Mouse (Mus musculus): ENCODE results near the gene Agps. TPM values are rescaled to one million over a fixed set of nuclear protein-coding genes. Genes with fewer than 3 reads are reported as not detected.
"Not testable (repeated sequence)": the region's sequence is repeated elsewhere in the genome, so short reads cannot be mapped to it uniquely, and the experiment has no call there.

Agps gene
- polyA plus RNA-seq, 1 experiment from 2014 or later: 38.0 TPM

DNA sequence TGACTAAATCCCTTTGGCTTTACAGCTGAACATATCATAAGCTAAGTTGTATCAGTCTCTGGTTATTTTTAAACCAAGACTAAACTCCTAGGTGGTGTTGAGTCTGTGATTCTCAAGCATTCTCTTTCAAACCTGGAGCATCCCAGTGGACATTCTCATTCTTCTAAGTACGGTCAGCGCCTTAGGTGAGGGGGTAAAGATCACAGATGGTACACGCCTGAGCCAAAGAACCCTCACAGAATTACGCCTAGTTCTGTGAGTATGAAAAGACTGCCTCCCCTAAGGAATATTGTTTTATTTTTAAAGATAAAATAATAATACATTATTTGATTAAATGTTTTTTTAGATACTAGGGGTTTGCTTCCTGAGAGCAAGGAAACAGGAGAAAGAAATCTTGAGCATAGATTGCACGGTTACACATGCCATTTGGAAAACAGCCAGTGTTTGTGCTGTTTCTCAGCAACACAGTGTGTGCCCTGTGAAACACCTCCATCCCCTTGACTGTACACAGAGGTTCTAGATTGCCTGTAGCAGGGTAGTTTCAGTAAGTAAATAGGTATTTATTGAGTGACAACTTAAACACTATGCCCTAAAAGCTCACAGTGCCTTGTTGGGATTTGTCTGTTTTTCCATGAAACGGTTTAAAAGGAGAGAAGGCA, 97.9 kb downstream of the Agps start:
- no peak overlapping the region for H3K4me2 ChIP-seq (ENCODE audit: low read length)
- H3K4me1 ChIP-seq (ENCODE audit: control insufficient read depth, insufficient read depth, low read length): no peaks in the 10 kb centered on the region
- no peaks in the 10 kb centered on the region for H3K27me3 ChIP-seq (ENCODE audit: control insufficient read depth, insufficient read depth, low read length)
- H3K4me3 ChIP-seq (replicated peaks; ENCODE audit: low read depth, low read length): no peak overlapping the region
- peaks cover 22% of the 10 kb centered on the region for H3K36me3 ChIP-seq (ENCODE audit: control insufficient read depth, insufficient read depth, low read length)
- WGBS: 92% methylated on average over 6 of the region's 6 CpGs
- ATAC-seq (ENCODE audit: low FRiP score, low TSS enrichment): no peak
- H3K9me3 ChIP-seq (ENCODE audit: control insufficient read depth, low read length): no peaks in the 10 kb centered on the region
- no peak overlapping the region for H3K9ac ChIP-seq (replicated peaks; ENCODE audit: low read length)
- no peak overlapping the region for H3K27ac ChIP-seq (replicated peaks; ENCODE audit: low read depth, low read length)
- DNase-seq: no peak

DNA sequence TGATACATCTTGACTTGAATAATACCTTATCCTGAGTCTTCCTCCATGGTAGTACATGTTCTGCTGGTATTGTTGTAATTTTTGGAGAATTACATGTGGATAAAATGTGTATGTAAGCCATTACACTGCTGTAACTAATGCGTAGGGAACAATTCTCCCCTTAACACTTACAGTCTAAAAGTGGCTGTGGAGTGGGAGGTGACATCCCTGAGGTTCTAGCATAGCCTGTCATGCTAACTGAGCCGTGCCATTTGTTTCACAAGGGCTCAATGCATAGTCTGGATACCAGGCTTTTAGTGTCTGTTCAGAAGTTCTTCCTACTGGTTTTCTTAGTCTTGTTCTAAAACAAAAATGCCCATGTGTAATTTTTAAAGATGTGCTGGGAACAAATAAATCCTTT, 99.0 kb downstream of the Agps start:
- Histone ChIP-seq H3K4me2 (ENCODE audit: low read length) (no peak overlapping the region), H3K27ac (replicated peaks; ENCODE audit: low read depth, low read length) (no peak overlapping the region), H3K36me3 (ENCODE audit: control insufficient read depth, insufficient read depth, low read length) (peaks cover 22% of the 10 kb centered on the region), H3K9me3 (ENCODE audit: control insufficient read depth, low read length) (no peaks in the 10 kb centered on the region), H3K27me3 (ENCODE audit: control insufficient read depth, insufficient read depth, low read length) (no peaks in the 10 kb centered on the region), H3K4me1 (ENCODE audit: control insufficient read depth, insufficient read depth, low read length) (no peaks in the 10 kb centered on the region), H3K9ac (replicated peaks; ENCODE audit: low read length) (no peak overlapping the region), H3K4me3 (replicated peaks; ENCODE audit: low read depth, low read length) (no peak overlapping the region)
- DNase-seq (no peak), ATAC-seq (ENCODE audit: low FRiP score, low TSS enrichment) (no peak)
- 98% methylated on average over 2 of the region's 2 CpGs for WGBS

- H3K27me3 ChIP-seq (ENCODE audit: control insufficient read depth, insufficient read depth, low read length): no peaks in the 10 kb centered on the region
- H3K9me3 ChIP-seq (ENCODE audit: control insufficient read depth, low read length): no peaks in the 10 kb centered on the region
- H3K36me3 ChIP-seq (ENCODE audit: control insufficient read depth, insufficient read depth, low read length): peaks cover 8% of the 10 kb centered on the region
- H3K4me3 ChIP-seq (replicated peaks; ENCODE audit: low read depth, low read length): no peak overlapping the region
- H3K27ac ChIP-seq (replicated peaks; ENCODE audit: low read depth, low read length): no peak overlapping the region
- no peak overlapping the region for H3K9ac ChIP-seq (replicated peaks; ENCODE audit: low read length)
- DNase-seq (no peak), ATAC-seq (ENCODE audit: low FRiP score, low TSS enrichment) (no peak)
- 62% methylated on average over 7 of the region's 7 CpGs for WGBS
- no peak overlapping the region for H3K4me2 ChIP-seq (ENCODE audit: low read length)
- peaks cover 3% of the 10 kb centered on the region; the same call in 1 of the 2 replicates for H3K4me1 ChIP-seq (ENCODE audit: control insufficient read depth, insufficient read depth, low read length)
Measured at GRCm38 (mm10) chr2:75933541-75933940, 101.6 kb downstream of the Agps start.

DNA sequence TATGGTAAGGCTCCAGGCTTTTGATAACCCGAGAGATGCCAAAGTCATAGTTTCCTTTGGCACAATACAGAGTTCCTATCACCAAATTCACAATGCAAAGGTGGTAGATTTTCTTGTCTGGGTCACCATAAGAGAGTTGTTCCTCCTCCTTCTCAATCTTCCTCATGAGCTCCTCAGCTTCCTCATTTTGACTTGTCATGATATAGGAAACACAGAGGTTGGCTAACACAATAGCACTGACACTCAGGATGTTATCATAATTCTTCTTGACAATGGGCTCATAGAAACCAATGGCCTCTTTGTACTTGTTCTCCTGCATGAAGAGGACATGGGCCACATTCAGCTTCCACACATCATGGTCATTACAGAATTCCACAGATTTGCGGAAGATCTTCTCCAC, 104.7 kb downstream of the Agps start:
- H3K36me3 ChIP-seq (ENCODE audit: control insufficient read depth, insufficient read depth, low read length); DNase-seq; H3K27ac ChIP-seq (replicated peaks; ENCODE audit: low read depth, low read length); H3K4me1 ChIP-seq (ENCODE audit: control insufficient read depth, insufficient read depth, low read length); H3K4me2 ChIP-seq (ENCODE audit: low read length); H3K9me3 ChIP-seq (ENCODE audit: control insufficient read depth, low read length); H3K4me3 ChIP-seq (replicated peaks; ENCODE audit: low read depth, low read length); ATAC-seq (ENCODE audit: low FRiP score, low TSS enrichment); H3K27me3 ChIP-seq (ENCODE audit: control insufficient read depth, insufficient read depth, low read length); H3K9ac ChIP-seq (replicated peaks; ENCODE audit: low read length): not testable (repeated sequence)
- WGBS: 90% methylated on average over 2 of the region's 2 CpGs

GRCm38 (mm10) chr2:75937520-75938116, 105.6 kb downstream of the Agps start:
- ATAC-seq (ENCODE audit: low FRiP score, low TSS enrichment); H3K27me3 ChIP-seq (ENCODE audit: control insufficient read depth, insufficient read depth, low read length); H3K27ac ChIP-seq (replicated peaks; ENCODE audit: low read depth, low read length); H3K9me3 ChIP-seq (ENCODE audit: control insufficient read depth, low read length); H3K4me1 ChIP-seq (ENCODE audit: control insufficient read depth, insufficient read depth, low read length); H3K36me3 ChIP-seq (ENCODE audit: control insufficient read depth, insufficient read depth, low read length); DNase-seq: not testable (repeated sequence)
- H3K9ac ChIP-seq (replicated peaks; ENCODE audit: low read length): peak overlapping the region; percentile 59
- peak overlapping the region; percentile 45 for H3K4me3 ChIP-seq (replicated peaks; ENCODE audit: low read depth, low read length)
- 67% methylated on average over 15 of the region's 17 CpGs for WGBS
- peak overlapping the region; percentile 69 for H3K4me2 ChIP-seq (ENCODE audit: low read length)

- Histone ChIP-seq H3K4me2 (ENCODE audit: low read length) (peak within 1 kb of the TSS; percentile 69), H3K36me3 (ENCODE audit: control insufficient read depth, insufficient read depth, low read length) (no peaks in the 10 kb centered on the region), H3K27me3 (ENCODE audit: control insufficient read depth, insufficient read depth, low read length) (no peaks in the 10 kb centered on the region), H3K4me3 (replicated peaks; ENCODE audit: low read depth, low read length) (peak within 1 kb of the TSS; percentile 45), H3K4me1 (ENCODE audit: control insufficient read depth, insufficient read depth, low read length) (peaks cover 7% of the 10 kb centered on the region; the same call in 1 of the 2 replicates), H3K9ac (replicated peaks; ENCODE audit: low read length) (peak within 1 kb of the TSS; percentile 59), H3K27ac (replicated peaks; ENCODE audit: low read depth, low read length) (peak within 1 kb of the TSS; percentile 87), H3K9me3 (ENCODE audit: control insufficient read depth, low read length) (no peaks in the 10 kb centered on the region)
- ATAC-seq (ENCODE audit: low FRiP score, low TSS enrichment) (peak; percentile 87), DNase-seq (peak; percentile 92)
- WGBS: 3% methylated on average over 39 of the region's 42 CpGs
Measured at GRCm38 (mm10) chr2:75938117-75939063, 106.4 kb downstream of the Agps start, which contains the start of gene Ttc30b. TSS of gene Ttc30b (minus strand) at chr2:75938585.

GRCm38 (mm10) chr2:75950685-75951084, 118.7 kb downstream of the Agps start:
- no peak for DNase-seq
- WGBS: 91% methylated on average over 8 of the region's 8 CpGs

GRCm38 (mm10) chr2:75953320-75953719, 121.3 kb downstream of the Agps start:
- Histone ChIP-seq H3K4me3 (replicated peaks; ENCODE audit: low read depth, low read length) (no peak overlapping the region), H3K4me2 (ENCODE audit: low read length) (no peak overlapping the region), H3K9ac (replicated peaks; ENCODE audit: low read length) (no peak overlapping the region), H3K27ac (replicated peaks; ENCODE audit: low read depth, low read length) (no peak overlapping the region), H3K27me3 (ENCODE audit: control insufficient read depth, insufficient read depth, low read length) (no peaks in the 10 kb centered on the region), H3K36me3 (ENCODE audit: control insufficient read depth, insufficient read depth, low read length) (no peaks in the 10 kb centered on the region), H3K4me1 (ENCODE audit: control insufficient read depth, insufficient read depth, low read length) (no peaks in the 10 kb centered on the region), H3K9me3 (ENCODE audit: control insufficient read depth, low read length) (no peaks in the 10 kb centered on the region)
- ATAC-seq (ENCODE audit: low FRiP score, low TSS enrichment): no peak
- no peak for DNase-seq
- WGBS: 97% methylated on average over 5 of the region's 5 CpGs

More at GRCm38 (mm10) chr2:75950685-75951084, 118.7 kb downstream of the Agps start:
- Histone ChIP-seq H3K27ac (replicated peaks; ENCODE audit: low read depth, low read length) (no peak overlapping the region), H3K4me2 (ENCODE audit: low read length) (no peak overlapping the region), H3K4me1 (ENCODE audit: control insufficient read depth, insufficient read depth, low read length) (no peaks in the 10 kb centered on the region), H3K36me3 (ENCODE audit: control insufficient read depth, insufficient read depth, low read length) (no peaks in the 10 kb centered on the region), H3K9me3 (ENCODE audit: control insufficient read depth, low read length) (no peaks in the 10 kb centered on the region), H3K27me3 (ENCODE audit: control insufficient read depth, insufficient read depth, low read length) (no peaks in the 10 kb centered on the region), H3K4me3 (replicated peaks; ENCODE audit: low read depth, low read length) (no peak overlapping the region), H3K9ac (replicated peaks; ENCODE audit: low read length) (no peak overlapping the region)
- no peak for ATAC-seq (ENCODE audit: low FRiP score, low TSS enrichment)

Measured in midbrain, embryonic 14.5 days (tissue).